Mouse (Mus musculus) Muller cell, postnatal 12 days (primary cell): ENCODE measurements at regions not wholly inside any gene's neighbourhood (a gene's known extent, or its start where the extent isn't known, plus 50 kb on each side); places are given as distances from the start of the nearest gene placed in this dataset.

Source experiments
- DNase-seq: peaks from one replicate; pipeline ENCODE4 v3.0.0-alpha.2; 2015; ENCODE audit errors: inconsistent ontology term

DNA sequence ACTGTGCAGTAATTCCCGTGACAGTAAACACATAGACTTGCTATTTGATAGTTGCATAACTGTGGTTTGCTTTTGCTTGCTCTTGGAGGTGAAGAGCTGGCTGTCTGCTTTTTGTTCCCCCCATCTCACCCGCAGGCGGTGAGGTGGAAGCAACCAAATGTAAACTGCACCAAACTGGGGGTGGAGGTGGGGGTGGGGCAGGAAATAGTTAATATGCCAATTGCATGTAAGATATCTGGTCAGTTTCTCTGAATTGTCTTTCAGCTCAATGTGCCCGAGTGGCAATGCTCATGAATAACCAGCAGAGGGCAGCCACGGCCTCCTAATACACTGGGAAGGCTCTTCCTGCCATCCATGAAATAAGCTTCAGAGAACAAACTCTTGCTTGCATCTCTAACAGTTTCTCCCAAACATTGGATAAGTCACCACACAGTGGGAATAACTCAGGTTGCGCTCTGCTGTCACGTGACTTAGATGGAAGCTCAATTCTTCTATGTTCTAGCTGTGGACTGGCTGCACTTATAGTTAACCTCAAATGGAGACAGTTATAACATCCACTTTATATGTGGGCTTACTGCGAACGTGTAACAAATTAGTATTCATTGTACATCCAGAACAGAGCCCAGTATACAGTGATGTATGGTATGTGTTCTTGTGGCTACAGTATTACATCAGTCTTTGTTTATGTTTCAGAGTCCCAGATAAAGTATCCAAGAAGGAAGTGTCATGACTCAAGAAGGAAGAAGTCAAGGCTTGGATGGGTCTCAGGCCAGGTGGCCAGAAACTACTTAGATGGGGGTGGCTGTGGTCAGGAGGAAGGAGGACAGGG, 62.0 kb upstream of the Egflam start:
- DNase-seq: peak; percentile 70

DNA sequence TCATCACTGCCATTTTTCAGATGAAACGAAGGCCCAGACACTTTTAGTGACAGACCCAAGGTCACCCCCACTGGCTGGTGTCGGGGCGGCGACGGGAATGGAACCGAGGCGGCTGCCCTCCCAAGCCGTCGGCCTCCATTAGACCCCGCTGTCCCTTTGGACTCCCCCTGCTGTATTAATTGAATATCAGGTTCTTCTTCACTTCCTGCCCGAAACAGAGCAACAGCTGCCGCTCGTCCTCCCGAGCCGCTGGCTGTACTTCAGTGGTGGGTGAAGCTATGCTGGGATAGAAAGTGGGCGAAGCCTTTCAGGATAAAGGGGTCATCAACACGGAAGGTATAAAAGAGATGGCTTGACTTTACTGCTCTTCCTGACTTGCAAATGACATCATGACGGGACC, 64.4 kb upstream of the Egflam start:
- no peak for DNase-seq

DNA sequence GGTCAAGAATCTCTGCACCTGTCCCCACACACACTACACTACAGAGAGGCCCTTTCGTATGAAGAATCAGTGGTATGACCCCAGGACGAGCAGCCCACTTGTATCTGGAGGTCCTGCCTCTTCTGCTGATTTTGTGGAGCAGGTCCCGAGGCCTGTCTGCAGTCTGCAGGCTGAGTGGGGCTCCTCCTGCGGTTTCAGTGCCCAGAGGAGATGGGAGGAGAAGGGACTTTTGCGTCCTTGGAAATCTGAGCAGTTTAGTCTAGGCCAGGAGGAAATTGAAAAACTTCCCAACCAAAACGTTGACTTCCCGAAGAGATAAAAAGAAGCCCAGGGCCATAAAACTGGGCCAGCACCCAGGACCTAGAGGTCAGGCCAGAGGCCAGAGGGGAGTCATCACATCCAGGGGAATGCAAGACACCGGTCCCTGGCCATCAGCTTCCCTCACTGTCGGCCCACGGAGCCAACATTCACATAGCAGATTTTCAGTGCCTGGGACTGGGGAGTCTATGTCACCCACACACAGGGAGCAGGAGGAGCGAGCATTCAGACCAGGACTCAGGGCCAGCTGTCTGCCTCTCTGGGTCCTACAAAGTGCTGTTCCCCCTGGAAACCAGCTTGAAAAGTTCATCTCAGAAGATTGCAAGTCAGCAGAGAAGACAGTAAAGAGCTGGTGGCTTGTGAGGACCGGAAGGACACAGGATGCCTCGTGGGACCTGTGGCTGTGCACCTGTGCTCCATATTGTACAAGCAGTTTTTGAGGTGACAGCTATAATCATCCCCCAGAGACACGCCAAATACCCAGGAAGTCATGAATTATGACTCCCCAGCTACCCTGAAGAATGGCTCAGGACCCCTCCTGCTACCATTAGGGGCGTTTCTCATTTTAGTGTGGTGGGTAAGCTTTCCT, 65.5 kb upstream of the Egflam start:
- no peak for DNase-seq

DNA sequence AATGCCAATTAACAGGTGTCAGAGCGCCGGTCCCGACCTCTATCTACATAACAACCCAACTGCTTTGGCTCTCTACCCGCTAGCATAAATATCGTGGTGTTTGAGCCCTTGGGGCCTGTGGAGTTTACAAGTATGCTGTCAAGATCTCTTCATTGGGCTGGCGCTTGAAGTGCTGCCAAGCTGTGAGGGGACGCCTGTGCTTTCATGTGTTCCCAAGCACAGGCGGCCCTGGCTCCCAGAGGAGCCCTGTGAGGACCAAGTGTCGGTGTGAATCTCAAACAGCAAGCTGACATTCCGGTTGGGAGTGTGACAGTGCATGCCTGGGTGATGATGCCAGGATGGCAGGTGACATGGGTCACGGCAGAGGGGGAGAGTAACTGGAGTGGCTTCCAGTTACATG, 82.0 kb upstream of the Egflam start:
- DNase-seq: peak; percentile 36

DNA sequence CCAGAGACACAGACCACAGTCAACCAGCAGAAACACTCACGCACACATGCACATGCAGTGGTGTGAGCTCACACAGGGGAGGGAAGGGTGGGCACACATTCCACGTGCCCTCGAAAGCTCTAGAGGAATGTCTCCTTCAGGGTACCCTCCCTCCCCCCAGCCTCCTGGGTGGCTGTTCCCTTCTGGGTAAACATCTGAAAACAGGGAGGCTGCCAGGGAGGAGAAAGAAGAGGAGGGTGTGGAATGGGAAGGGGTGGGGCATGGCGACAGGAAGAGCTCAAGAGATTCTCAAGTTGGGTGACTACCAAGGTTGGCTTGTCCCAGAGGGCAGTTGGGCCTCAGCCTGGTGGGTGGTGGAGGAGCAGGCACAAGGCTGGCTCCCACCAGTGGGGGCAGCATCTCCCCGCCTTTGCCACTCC, 82.6 kb upstream of the Egflam start:
- peak; percentile 36 for DNase-seq

DNA sequence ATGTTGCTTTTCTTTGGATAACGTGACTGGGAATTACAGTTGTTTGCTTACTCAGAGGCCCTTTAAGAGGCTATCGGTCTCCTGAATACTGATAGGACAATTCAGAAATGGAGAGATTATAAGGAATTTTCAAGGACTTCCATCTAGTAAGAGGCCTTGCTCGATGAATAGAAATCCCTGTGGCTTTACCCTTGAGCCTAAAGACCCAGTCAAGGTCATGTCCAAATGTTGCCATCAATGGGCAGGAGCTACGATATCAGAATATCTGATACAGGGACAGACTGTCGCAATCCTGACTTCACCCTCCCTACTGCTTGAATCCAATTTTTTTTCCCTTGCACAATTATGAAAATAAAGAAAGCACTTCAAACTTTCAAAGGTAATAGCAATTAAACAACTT, 85.5 kb upstream of the Egflam start:
- DNase-seq: no peak

DNA sequence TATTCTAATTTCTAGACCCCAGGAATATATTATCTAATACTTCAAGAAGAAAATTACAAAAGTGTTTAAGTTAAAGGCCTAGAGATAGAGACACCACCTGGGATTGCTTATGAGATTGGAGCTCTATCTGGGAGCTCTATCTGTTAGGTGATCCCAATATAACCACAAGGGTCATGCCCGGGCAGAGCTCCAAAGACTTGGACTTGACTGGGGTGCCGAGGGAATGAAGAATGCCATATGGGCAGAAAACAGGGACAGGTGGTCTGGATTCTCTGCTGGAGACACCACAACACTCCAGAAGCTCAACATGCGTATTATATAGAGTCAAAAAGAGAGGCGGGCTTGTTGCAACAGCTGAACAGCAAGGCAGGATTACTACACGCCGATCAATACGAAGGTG, 92.9 kb upstream of the Egflam start:
- no peak for DNase-seq

DNA sequence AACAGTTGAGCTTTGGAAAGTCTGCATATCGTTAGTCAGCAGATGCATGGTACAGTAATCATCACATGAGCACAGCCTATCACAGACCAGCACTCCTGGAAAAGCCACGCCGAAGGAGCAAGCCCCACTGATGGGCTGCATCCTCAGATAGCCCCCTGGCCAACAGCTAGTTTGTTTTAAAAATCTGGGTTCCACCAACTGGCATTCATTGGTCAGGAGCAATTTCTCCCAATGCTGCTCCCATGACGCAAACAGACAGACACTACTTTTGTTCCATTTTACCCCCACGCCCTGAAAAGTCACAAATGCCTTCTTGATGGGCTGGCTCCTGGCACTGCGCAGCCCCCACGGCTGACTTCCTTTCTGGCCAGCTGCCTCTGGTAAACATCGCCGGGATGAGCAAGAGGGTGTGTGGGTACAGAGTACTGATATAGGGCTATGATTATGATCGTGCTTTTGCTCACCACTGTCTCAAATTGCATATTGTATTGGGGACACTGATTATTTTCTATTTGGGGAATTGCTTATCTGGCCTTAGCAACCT, 95.0 kb upstream of the Egflam start:
- DNase-seq: no peak

DNA sequence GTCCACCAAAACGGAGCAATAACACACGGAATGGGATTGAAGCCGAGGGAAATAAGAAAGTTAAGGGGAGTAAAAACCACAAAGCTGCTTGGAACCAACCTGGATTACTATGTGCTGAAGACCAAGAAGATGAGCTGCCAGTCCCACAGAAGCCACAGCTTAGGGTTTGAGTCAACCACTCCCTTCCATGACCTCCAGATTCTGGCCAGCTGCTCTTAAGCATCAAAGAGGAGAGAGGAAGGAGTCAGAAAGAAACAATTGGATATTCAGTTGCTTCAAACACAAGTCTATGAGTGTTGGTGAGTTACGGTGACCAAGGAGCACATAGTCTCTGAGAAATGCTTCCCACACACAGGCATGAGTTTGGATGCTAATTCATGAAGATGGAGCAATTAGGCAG, 99.7 kb upstream of the Egflam start:
- DNase-seq: no peak

DNA sequence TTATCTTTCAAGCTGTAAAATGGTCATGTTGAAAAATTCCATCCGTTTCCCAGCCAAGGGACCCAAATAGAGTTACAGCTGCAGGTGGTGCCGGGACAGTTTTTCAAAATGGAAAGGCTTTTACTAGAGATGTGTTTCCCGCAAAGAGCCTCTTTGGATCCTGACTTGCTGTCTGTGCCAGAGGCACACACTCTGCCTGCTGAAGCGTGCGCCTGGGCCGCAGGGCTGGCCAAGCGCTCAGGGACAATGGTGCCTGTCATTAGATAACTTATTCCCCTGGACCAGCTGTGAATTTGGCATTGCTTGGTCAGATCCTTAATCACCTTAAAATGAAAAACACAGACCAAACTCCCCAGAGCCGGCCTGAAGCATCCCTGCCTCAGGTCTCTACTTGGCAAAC, 110.3 kb upstream of the Egflam start:
- peak; percentile 72 for DNase-seq

DNA sequence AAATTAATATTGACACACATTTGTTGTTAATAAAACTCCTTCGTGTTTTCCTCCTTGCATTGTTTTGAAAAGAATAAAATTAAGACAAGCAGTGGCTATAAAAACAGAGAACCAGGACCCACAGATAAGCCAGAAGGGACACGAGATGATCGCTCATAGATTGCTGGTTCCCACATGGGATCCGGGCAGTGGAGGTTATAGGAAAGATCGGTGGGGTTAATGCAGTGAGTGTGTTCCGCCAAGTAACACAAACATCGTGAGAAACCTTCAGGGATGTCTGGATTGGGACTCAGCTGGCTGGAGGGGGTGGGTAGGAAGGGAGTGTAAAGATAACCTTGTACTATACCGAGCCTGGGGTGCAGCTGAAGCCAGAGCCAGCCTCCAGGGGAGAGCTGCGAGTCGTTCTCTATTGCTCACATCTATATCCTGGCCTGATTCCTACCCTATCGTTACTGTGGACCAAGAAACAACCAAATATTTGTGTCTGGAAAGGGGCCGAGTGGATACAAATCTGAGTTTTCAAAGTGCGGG, 116.6 kb upstream of the Egflam start:
- DNase-seq: no peak

DNA sequence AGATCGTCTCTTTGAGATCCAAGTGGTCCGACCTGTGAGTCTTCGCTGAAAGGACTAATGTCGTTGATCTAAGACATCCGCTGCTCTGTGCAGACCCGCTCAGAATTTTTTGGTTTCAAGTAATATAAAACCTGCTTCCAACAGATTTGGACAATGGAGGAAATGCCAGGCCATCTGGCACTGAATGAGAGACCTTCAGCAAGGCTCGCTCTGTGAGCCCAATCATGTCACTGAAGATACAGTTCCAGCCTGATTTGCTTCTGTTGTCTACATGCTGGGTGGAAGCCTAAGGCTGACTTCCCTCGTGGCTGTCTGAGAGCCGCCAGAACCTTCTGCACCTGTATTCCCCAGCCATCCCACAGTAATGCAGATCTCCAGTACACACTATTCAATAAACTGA, 123.4 kb upstream of the Egflam start:
- no peak for DNase-seq

DNA sequence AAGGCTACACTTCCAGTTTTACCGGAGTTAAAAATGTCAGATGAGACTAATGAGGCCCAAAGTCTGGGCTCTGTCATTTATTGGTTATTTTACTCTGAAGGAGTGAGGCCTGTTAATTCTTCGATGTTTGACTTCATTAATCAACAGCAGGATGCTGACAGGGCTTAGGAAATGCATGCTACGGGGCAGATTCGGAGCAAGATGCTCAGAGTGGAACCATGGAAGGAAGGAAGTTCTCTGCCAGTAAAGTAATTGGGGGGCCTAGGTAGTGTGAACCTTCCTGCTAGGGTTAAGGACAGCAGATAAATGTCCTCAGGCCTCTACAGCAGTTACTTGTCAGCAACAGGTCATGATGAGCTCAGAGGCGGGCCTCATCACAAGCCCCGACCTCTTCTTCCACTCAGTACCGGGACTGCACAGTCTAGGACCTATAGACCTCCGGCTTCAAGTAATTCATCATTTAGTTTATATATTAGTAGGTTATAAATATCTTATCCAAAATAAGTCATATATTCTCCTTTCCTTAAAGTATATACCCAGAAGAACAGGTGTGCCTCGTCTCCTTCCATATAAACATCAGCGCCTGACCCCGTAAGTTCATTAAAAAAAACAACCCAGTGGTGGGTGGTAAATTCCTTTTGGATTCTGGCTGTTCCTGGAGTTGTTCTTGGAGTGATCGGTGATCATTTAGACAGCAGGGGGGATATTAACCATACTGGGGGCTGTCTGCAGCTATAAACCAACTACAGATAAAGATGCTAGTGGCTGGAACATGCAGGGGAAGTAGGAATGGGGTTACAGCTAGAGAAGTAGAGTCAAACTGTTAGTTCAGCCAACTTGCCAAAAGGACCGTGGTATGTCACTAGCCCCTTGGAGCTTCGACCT, 124.9 kb upstream of the Egflam start:
- no peak for DNase-seq

DNA sequence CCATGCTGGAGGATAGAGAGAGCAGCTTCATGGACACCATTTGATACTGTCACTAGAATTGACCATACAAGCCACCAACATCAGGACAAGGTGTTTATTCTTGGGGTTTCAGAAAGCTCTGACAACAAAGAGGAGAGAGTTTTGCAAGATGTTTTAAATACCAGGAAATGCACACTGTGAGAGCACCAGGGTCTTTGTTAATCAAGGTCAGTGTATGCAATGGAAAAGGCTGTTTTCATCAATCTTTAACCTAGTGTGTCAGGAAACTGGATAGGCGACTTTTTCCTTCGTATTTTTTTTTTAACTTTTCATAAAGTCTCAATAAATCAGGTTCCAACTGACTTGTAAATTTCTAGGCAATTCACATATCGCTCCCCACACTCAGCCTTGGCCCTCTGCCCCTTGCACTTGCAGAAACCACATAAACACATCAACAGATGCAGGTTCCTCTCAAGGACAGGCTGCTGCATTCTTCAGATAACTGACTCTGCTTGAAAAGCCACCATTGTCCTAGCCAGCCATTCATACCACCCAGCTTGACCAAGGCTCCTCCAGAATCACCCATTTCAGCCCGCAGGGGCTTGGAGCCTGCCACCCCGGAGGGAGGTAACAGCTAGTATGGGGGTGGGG, 132.9 kb upstream of the Egflam start:
- DNase-seq: peak; percentile 84

DNA sequence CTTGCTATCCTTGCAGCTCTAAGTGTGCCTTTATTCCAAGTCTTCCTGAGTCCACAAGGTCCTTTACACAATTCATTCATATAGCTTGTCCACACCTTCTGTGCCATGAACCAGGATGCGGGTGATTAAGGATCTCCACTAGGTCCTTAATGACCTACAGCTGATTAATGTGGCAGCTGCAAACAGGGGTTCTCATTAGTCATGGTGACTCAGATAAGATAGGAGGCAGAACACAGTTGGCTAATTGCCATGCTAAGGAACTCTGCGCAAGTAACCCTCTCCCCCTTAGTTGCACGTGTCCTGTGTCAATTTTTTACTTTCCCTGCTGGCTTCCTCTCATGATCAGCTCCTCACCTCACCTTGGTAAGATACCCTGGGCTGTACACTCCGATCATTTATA, 139.7 kb upstream of the Egflam start:
- no peak for DNase-seq

DNA sequence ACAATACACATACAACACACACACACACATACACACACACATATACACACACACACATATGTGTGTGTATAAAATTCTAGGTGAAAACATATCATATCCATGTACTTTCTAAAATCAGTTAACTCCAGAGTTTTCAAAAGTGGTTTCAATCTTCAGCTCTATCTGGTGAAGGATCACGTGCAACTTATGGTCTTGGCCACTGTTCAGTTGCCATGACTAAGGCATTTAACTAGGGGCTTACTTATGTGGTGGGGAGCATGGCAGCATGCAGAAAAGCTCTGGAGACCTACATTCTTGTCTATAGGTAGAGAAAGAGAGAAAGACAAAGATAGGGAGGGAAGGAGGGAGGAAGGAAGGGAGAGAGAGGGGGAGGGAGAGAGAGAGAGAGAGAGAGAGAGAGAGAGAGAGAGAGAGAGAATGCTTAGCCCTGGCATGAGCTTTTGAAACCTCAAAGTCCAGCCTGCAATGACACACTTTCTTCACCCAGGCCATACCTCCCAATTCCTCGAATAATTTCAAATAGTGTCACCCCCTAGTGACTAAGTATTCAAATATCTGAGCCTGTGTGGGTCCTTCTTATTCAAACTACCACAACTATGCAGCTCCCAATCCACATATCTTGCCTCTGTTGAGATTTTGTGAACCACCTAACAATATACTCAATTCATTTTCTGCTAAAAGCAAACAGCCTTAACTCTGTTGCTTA, 155.1 kb upstream of the Egflam start:
- peak; percentile 87 for DNase-seq

DNA sequence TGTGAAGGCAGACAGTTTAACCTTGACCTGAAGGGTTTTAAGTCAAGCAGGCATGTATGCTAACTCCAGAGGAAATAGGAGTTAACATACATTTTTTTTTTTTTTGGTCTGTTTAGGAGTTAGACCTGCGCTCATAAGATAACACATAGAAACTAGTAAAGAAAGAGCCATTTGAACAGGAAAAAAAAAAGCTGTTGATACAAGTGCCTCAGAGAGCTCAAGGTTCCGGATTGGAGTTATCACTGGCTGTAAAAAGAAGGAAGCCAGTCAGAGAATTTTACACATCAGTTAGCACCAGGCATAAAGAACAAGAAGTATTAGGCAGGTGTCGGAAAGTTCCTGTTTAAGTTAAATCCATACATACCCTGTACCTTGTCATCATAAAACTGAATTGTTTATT, 156.2 kb upstream of the Egflam start:
- no peak for DNase-seq

DNA sequence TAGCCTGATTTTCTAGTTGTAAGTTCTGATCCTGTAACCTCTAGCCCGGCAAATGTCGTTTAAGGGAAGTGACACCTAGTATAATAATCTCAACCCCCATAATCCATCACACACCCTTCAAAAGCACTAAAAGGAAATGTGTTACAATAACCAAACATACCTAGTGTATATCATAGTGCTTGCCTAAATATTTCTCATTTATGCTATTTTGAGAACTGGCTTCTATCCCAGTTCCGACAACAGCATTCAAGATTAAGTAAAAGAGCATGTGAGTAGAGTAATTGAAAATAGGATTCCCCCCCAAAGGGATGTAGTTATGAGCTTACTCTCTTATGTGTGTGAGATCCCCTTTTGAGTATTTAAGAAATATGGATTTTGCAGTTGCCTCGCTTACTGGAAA, 165.1 kb upstream of the Egflam start:
- DNase-seq: no peak

DNA sequence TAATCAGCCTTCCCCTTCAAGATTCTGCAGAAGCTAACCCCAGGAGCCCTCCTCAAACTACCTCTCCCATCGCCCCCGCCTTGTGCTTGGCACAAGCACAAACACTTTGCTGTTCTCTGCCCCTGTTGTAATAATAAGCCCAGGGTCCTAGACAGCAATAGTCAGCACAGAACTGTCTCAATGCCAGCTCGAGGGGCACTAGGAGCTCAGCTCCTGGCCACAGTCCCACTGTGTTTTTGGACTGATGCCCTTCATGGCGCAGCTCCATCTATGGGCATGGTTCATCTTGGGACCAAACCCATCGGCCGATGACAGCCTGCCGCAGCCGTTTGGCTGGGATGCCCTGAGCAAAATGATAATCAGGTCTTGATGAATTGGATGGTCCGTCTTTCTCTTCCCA, 165.5 kb upstream of the Egflam start:
- peak; percentile 90 for DNase-seq

DNA sequence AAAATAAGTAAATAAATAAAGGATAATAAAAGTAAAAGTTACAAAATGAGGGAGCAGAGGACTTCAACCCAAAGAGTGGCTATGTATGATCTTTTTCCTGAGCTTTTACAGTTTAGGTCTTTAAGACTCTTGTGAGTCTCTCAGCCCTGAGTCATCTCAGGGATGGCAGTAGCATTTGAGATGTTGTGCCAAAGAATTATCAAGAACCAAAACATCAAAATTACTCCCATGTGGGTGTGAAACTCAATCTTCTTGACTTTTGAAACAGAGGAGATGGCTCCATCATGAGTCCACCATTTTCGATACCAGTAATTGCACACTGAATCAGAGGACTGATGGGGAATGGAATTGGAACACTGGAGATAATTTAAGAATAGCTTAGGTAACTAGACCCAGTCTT, 174.0 kb upstream of the Egflam start:
- no peak for DNase-seq
